Mouse (Mus musculus) embryonic facial prominence, embryonic 10.5 days (tissue): ENCODE measurements at regions not wholly inside any gene's neighbourhood (a gene's known extent, or its start where the extent isn't known, plus 50 kb on each side); places are given as distances from the start of the nearest gene placed in this dataset.
A peak's percentile ranks its signal among the peaks of the same experiment; 100 is the strongest.

Source experiments
- DNase-seq: peaks from one replicate; pipeline ENCODE4 v3.0.0-alpha.2; 2017; ENCODE audit warnings: low spot score
- H3K27ac ChIP-seq: fragments of 300-500 bp; sonication (generic); replicated peaks from 2 replicates; pipeline ENCODE4 v1.5.1; 2016; ENCODE audit warnings: mild to moderate bottlenecking
- H3K27me3 ChIP-seq: fragments of 300-500 bp; sonication (generic); replicated peaks from 2 replicates; pipeline ENCODE4 v1.6.1; 2016; ENCODE audit warnings: low read depth, mild to moderate bottlenecking; ENCODE audit not compliant: poor library complexity, severe bottlenecking
- H3K36me3 ChIP-seq: fragments of 300-500 bp; sonication (generic); replicated peaks from 2 replicates; pipeline ENCODE4 v1.6.1; 2016; ENCODE audit warnings: mild to moderate bottlenecking, moderate library complexity
- H3K4me1 ChIP-seq: fragments of 300-500 bp; sonication (generic); 2 replicates; pipeline ENCODE4 v1.6.1; 2016
- H3K4me3 ChIP-seq: fragments of 300-500 bp; sonication (generic); 2 replicates; pipeline ENCODE4 v1.5.1; 2016; ENCODE audit warnings: mild to moderate bottlenecking, moderate library complexity
- H3K9me3 ChIP-seq: fragments of 300-500 bp; sonication (generic); 2 replicates; pipeline ENCODE4 v1.6.1; 2016; ENCODE audit warnings: mild to moderate bottlenecking
- WGBS: fragments of 180-500 bp; shearing (Covaris S2); methylation state at CpG from one replicate; pipeline ENCODE4 v1.1.7; 2016; 5-methylcytosine and 5-hydroxymethylcytosine counted together

DNA sequence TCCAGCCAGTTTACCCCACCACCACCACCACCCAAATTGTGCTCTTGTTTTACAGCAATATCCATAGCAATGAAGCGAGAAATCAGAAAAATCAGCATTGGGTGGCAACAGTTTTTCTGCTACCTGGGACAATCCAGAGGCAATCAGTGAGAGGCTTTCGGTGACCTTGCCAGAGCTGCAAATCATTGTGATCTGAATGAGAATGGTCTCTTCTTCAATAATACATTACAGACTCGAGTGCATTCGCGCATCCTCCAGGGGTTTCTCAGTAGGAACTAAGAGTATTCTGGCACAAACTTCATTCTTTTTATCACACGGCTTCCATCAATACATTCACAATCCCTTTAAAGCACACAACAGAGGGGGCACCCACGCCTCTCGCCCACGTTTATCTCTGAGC is 91.2 kb downstream of the Srek1 start:
- 82% methylated on average over 9 of the region's 9 CpGs for WGBS
- no peaks in the 10 kb centered on the region for H3K36me3 ChIP-seq

DNA sequence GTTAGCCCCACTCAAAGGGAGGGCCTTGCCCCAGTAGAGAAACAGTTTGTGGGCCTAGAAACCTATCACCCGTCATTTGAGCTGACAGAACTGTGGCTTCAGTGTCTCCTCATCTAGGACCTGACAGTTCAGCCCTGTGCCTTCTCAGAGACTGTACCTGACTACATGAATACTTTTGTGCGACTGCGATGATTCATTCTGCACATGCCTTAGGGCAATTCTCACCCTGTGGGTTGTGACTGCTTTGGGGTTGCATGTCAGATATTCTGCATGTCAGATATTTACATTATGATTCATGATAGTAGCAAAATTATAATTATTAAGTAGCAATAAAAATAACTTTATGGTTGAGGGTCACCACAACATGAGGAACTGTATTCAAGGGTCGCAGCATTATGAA is 93.7 kb downstream of the Srek1 start:
- DNase-seq: no peak
- H3K4me1 ChIP-seq: no peaks in the 10 kb centered on the region
- WGBS: 89% methylated on average over 4 of the region's 4 CpGs
- H3K9me3 ChIP-seq: no peaks in the 10 kb centered on the region
- H3K4me3 ChIP-seq: no peak overlapping the region
- H3K36me3 ChIP-seq: no peaks in the 10 kb centered on the region
- H3K27me3 ChIP-seq: no peaks in the 10 kb centered on the region
- H3K27ac ChIP-seq: no peak overlapping the region

More for the DNA sequence above, 91.2 kb downstream of the Srek1 start:
- no peaks in the 10 kb centered on the region for H3K27me3 ChIP-seq
- H3K4me3 ChIP-seq: no peak overlapping the region
- no peak overlapping the region for H3K27ac ChIP-seq
- DNase-seq: no peak
- H3K4me1 ChIP-seq: no peaks in the 10 kb centered on the region
- no peaks in the 10 kb centered on the region for H3K9me3 ChIP-seq

DNA sequence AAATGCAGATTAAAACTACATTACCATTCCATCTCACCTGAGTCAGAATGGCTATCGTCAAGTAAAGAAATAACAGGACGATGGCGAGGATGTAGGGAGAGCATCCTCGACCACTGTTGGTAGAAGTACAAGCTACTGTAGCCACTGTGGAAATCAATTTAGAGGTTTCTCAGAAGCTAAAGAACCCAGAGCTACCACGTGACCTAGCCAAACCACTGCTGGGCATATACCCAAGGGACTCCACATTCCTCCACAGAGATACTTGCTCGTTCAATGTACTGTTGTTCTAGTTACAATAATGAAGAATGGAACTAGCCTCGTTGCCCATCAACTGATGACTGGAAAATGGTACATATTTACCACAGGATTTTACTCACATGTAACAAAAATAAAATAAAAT is 94.4 kb downstream of the Srek1 start:
- no peaks in the 10 kb centered on the region for H3K9me3 ChIP-seq
- H3K4me1 ChIP-seq: no peaks in the 10 kb centered on the region
- no peak overlapping the region for H3K4me3 ChIP-seq
- H3K36me3 ChIP-seq: no peaks in the 10 kb centered on the region
- no peak for DNase-seq
- 85% methylated on average over 7 of the region's 7 CpGs for WGBS
- no peaks in the 10 kb centered on the region for H3K27me3 ChIP-seq
- no peak overlapping the region for H3K27ac ChIP-seq

DNA sequence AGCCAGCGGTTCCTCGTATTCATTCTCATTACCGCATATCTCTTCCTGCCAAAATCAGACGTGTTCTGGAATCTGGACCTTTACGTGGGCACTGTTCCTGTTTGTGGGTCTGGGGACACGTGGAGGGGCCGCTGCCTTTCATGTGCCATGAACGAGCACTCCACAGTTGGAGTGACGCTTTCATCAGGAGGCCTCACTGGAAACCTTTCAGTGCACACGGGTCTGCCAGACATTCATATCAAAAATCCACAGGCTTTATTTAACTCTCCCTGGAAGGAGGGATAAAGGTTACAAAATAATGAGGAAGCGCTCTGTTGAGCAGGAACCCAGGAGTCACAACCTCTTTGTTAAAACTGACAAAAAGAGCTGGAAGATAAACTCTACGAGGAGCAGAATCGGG is 97.6 kb downstream of the Srek1 start:
- H3K27me3 ChIP-seq: no peaks in the 10 kb centered on the region
- H3K9me3 ChIP-seq: no peaks in the 10 kb centered on the region
- no peak overlapping the region for H3K4me3 ChIP-seq
- DNase-seq: no peak
- H3K36me3 ChIP-seq: no peaks in the 10 kb centered on the region
- no peak overlapping the region for H3K27ac ChIP-seq
- no peaks in the 10 kb centered on the region for H3K4me1 ChIP-seq
- 79% methylated on average over 13 of the region's 13 CpGs for WGBS

DNA sequence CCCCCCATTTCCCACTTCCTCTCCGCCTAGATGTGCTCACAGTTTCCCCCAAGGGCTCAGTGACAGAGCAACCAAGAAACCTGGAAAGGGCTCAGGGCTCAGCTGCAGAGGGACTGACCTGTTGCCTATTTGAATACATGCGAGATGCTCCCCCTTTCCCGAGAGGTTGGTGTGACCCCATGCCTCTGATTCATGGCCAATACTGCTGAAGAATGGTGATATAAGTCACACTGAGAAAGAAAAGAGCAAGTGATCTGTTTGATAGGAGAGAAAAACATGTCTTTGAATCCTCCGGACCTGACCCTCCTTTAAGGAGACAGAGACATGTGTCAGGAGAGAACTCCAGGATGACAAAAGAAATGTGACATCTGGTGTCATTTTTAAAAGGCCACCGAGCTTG is 98.2 kb downstream of the Srek1 start:
- DNase-seq: no peak
- no peaks in the 10 kb centered on the region for H3K4me1 ChIP-seq
- no peak overlapping the region for H3K27ac ChIP-seq
- H3K36me3 ChIP-seq: no peaks in the 10 kb centered on the region
- no peak overlapping the region for H3K4me3 ChIP-seq
- H3K9me3 ChIP-seq: no peaks in the 10 kb centered on the region
- WGBS: 79% methylated on average over 5 of the region's 5 CpGs
- no peaks in the 10 kb centered on the region for H3K27me3 ChIP-seq

DNA sequence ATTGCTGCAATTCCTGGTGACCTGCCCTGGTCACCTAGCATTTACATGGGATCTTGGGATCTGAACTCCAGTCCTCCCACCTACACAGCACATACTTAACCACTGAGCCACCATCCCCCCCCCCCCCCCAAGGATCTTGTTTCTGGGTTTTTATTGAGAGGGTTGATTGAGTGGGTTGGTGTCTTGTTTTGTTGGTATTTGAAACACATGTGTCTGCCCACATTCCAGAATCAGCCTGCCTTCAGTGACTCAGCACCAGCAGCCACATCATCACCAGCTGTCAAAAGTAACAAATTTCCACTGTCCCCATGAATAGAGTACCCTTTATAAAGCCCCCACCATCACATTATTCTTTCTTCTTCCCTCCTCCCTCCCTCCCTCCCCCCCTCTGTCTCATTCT is 103.8 kb downstream of the Srek1 start:
- no peak overlapping the region for H3K4me3 ChIP-seq
- no peak for DNase-seq

DNA sequence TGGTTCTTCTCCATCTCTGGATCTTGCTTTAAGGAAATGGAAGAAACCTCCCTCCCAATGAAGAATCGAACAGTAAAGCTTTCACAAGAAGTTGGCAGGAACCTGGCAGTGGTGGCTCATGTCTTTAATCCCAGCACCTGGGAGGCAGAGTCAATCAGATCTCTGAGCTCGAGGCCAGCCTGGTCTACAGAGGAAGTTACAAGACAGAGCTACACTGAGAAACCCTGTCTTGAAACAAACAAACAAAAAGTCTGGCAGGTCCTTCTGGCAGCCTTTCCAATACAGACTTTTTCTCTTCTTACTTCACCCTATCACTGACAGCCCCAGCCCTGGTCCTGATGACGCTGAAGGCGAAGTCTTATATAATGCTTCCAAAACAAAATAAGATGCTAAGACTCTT is 104.6 kb downstream of the Srek1 start:
- H3K27ac ChIP-seq: no peak overlapping the region
- no peaks in the 10 kb centered on the region for H3K4me1 ChIP-seq
- H3K4me3 ChIP-seq: no peak overlapping the region
- H3K36me3 ChIP-seq: no peaks in the 10 kb centered on the region
- no peaks in the 10 kb centered on the region for H3K27me3 ChIP-seq
- WGBS: 92% methylated on average over 4 of the region's 4 CpGs
- no peak for DNase-seq
- no peaks in the 10 kb centered on the region for H3K9me3 ChIP-seq

More for the DNA sequence above, 103.8 kb downstream of the Srek1 start:
- no peaks in the 10 kb centered on the region for H3K36me3 ChIP-seq
- no peaks in the 10 kb centered on the region for H3K27me3 ChIP-seq
- H3K9me3 ChIP-seq: no peaks in the 10 kb centered on the region
- no peak overlapping the region for H3K27ac ChIP-seq
- no peaks in the 10 kb centered on the region for H3K4me1 ChIP-seq

DNA sequence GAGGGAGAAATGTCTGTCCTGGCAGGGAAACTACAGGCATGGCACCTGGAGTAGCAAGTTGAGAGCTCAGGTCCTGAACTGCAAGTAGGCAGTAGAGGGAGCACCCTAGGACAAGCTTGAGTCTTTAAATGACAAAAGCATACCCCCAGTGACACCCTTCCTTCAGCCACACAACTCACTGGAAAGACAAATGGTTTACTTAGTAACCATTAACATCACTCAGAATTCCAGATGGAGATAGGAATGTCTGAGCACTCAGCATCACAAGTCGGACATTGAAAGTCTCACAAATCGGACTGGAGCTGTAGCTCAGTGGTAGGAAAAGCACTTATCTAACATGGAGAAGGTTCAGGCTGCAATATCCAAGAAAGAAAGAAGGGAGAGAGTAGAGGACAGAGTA is 106.7 kb downstream of the Srek1 start:
- no peaks in the 10 kb centered on the region for H3K27me3 ChIP-seq
- WGBS: 84% methylated on average over 2 of the region's 2 CpGs
- no peak overlapping the region for H3K4me3 ChIP-seq
- no peak for DNase-seq
- H3K36me3 ChIP-seq: no peaks in the 10 kb centered on the region
- no peak overlapping the region for H3K27ac ChIP-seq
- H3K4me1 ChIP-seq: no peaks in the 10 kb centered on the region
- H3K9me3 ChIP-seq: no peaks in the 10 kb centered on the region

DNA sequence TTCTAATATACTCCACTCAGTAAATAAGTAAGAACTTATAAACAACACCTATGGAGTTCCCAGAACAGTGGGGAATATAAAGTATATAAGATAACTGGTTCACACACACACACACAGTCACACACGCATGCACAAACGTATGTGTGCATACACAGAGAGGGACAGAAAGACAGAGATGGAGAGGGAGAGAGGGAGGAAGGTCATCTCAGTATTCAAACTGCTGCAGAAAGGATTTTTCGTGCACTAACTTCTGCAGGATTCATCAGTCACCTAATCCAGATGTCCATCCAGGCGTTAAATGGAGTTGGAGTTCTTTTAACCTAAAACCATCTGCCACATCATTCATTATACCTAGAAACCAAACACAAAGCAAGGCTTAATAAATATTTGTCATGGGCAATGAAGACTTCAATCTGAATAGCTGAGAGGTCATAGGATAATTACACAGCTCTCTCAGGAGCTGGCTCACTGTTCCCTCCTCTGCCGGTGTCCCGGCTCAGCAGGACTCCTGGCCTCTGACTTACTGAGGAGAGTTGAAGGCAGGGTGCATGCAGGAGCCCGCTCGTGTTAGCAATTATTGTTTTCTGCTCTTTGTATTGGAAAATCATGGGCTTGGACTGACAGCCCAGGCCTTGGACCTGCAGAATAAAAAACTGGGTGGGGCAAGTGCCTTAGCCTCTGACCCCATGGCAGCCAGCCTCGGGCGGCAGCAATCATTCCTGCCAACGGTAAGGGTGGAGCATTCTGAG is 114.0 kb downstream of the Srek1 start:
- no peak overlapping the region for H3K4me3 ChIP-seq
- WGBS: 30% methylated on average over 11 of the region's 11 CpGs
- H3K27ac ChIP-seq: no peak overlapping the region
- H3K4me1 ChIP-seq: peaks cover 11% of the 10 kb centered on the region
- H3K9me3 ChIP-seq: no peaks in the 10 kb centered on the region
- H3K27me3 ChIP-seq: peaks cover 7% of the 10 kb centered on the region
- no peaks in the 10 kb centered on the region for H3K36me3 ChIP-seq
- peak; percentile 20 for DNase-seq

DNA sequence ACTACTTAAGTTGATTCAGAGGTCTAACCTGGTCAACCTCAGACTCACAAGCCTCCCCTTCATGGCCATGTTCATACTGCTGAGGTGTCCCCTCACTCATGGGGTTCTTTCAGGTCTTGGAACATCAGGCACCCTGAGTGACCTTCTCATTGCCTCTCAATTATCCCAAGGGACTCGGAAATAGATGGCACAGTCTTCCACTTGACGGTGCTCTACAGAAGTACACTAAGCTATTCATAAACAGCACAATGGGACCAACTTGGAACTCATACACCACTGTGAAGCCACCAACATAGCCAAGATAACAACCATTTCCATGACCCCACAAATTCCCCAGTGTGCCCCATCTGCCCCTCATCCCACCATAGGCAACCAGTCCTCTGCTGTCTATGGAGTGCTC is 118.4 kb downstream of the Srek1 start:
- no peak for DNase-seq
- H3K9me3 ChIP-seq: no peaks in the 10 kb centered on the region
- no peak overlapping the region for H3K27ac ChIP-seq
- no peak overlapping the region for H3K4me3 ChIP-seq
- H3K4me1 ChIP-seq: peaks cover 9% of the 10 kb centered on the region
- H3K36me3 ChIP-seq: no peaks in the 10 kb centered on the region
- 91% methylated on average over 2 of the region's 2 CpGs for WGBS
- H3K27me3 ChIP-seq: peaks cover 7% of the 10 kb centered on the region

DNA sequence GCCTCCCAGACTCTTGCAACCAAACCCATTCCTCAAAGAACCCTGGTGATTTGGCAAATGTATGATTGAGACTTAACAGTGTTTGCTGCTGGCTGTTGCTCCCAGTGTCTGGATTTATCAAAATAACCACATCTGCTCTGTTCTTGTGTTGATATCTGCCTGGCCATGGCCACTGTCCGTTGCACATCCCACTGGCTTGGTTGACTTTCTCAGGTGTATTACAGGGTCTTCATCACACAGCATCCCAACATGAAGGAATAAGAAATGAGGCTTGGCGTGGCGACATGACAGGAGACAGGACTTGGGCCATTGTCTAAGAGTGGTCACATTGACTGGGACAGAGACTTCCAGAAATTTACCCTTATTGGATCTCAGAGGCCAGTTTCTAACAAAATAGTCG is 121.2 kb downstream of the Srek1 start:
- WGBS: 86% methylated on average over 4 of the region's 4 CpGs
- no peaks in the 10 kb centered on the region for H3K9me3 ChIP-seq
- H3K4me1 ChIP-seq: no peaks in the 10 kb centered on the region
- no peak overlapping the region for H3K4me3 ChIP-seq
- DNase-seq: no peak
- H3K27me3 ChIP-seq: 0 out of 2 replicates have a peak, but pooled peaks cover under 1% of the 10 kb centered on the region
- H3K36me3 ChIP-seq: no peaks in the 10 kb centered on the region
- no peak overlapping the region for H3K27ac ChIP-seq

DNA sequence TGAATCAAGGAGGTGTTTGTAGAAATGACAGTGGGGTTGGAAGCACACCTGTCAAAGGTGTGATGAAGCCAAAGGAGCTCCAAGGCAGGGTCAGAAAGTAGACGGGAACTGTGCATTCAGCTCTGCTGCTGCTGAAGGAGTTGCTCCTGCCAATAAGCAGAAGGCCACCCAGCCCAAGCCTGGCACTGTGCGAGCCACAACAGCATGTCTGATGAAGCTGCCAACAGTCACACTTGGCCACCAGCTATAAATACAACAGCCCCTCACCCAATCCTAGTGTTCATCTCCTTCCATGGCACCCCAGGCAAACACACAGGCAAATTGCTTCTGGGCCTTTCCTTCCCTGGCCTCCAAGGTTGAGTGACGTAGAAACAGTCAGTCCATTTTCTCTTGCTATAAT is 125.0 kb downstream of the Srek1 start:
- no peaks in the 10 kb centered on the region for H3K9me3 ChIP-seq
- no peaks in the 10 kb centered on the region for H3K4me1 ChIP-seq
- H3K36me3 ChIP-seq: no peaks in the 10 kb centered on the region
- H3K27me3 ChIP-seq: no peaks in the 10 kb centered on the region
- H3K4me3 ChIP-seq: no peak overlapping the region
- no peak for DNase-seq
- WGBS: 89% methylated on average over 3 of the region's 3 CpGs
- no peak overlapping the region for H3K27ac ChIP-seq

DNA sequence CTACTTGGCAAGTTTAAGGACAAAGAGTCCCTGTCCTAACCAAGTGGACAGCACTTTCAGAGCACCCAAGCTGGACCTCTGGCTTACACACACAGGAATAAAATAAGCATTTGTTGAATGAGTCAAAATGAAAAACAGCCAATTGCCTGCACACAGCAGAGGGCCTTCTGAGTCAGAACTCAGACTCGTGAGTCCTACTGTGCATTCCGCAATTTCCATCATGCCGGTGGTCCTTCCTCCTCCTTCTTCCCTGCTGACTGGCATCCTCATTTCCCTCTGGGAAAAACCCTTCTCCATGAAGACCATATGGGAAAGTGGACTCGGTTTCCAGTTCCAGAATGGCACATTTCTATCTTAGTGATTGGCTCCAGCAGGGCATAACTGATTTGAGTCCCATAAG is 126.4 kb downstream of the Srek1 start:
- H3K9me3 ChIP-seq: no peaks in the 10 kb centered on the region
- H3K27ac ChIP-seq: no peak overlapping the region
- no peaks in the 10 kb centered on the region for H3K36me3 ChIP-seq
- H3K4me1 ChIP-seq: peaks cover 10% of the 10 kb centered on the region
- WGBS: 82% methylated on average over 4 of the region's 4 CpGs
- H3K4me3 ChIP-seq: no peak overlapping the region
- H3K27me3 ChIP-seq: no peaks in the 10 kb centered on the region
- no peak for DNase-seq
